26 mouse cellular contexts compared by ENCODE assay signal in the genomic region with DNA sequence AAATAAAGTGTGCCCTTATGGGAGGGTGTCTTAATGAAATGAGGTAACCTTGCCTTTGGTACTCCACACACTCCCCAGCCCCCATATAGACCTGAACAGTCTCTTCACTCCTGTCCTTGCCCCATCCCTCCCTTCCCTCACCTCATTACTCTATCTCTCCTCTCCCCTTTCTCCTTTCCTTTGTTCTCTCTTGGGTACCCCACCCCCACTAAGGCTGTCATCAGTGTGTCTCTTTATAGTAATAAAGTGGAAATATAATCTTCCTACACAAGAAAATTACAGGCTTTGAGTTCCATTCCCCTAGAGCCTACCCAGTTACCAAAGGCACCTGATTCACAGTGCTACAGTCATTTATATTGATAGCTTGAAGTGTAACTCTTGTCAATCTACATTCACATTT.
"Had no signal": no experiment of that assay in that cellular context is flagged by ENCODE, and none has a peak within 500 bp of the region (broad histone marks: within the 10 kb centered on the region; RNA-seq: fewer than 3 reads in every experiment).

No protein-coding gene starts in this region.

- H3K4me1 ChIP-seq: heart, embryonic 15.5 days; hindbrain, embryonic 15.5 days; kidney, embryonic 15.5 days; limb, embryonic 13.5 days; limb, embryonic 15.5 days had no signal

- H3K4me2 ChIP-seq: heart, embryonic 11.5 days; heart, embryonic 13.5 days; heart, embryonic 15.5 days; hindbrain, embryonic 12.5 days; hindbrain, embryonic 15.5 days; kidney, embryonic 15.5 days; limb, embryonic 13.5 days; limb, embryonic 15.5 days; liver, embryonic 12.5 days had no signal

- DNase-seq: gastrocnemius, postnatal 14 days; gastrocnemius, postnatal 36 days; heart, adult 11 months; heart, adult 2 months; heart, postnatal 14 days; heart, postnatal 36 days; kidney, adult 11 months; kidney, adult 2 months; kidney, adult 9 months; kidney, postnatal 14 days; kidney, postnatal 36 days; layer of hippocampus, adult 9-11 months; layer of hippocampus, postnatal 36 days; left cerebral cortex, postnatal 4 days had no signal

- H3K9ac ChIP-seq: heart, embryonic 13.5 days; heart, embryonic 15.5 days; hindbrain, embryonic 12.5 days; hindbrain, embryonic 15.5 days; kidney, embryonic 15.5 days; limb, embryonic 13.5 days; limb, embryonic 15.5 days; liver, embryonic 12.5 days; liver, embryonic 14.5 days had no signal

- H3K36me3 ChIP-seq: heart, embryonic 13.5 days; heart, embryonic 15.5 days; hindbrain, embryonic 12.5 days; hindbrain, embryonic 15.5 days; kidney, embryonic 15.5 days; limb, embryonic 13.5 days; limb, embryonic 15.5 days; liver, embryonic 12.5 days had no signal

- H3K27ac ChIP-seq: heart, adult 2 months; heart, embryonic 13.5 days; heart, embryonic 15.5 days; hindbrain, embryonic 12.5 days; hindbrain, embryonic 15.5 days; kidney, embryonic 15.5 days; kidney, postnatal 0 days; limb, embryonic 13.5 days; limb, embryonic 15.5 days; liver, embryonic 12.5 days; liver, embryonic 14.5 days had no signal

- ATAC-seq: intestine, embryonic 16.5 days; liver, embryonic 12.5 days had no signal

- H3K9me3 ChIP-seq: heart, embryonic 13.5 days; heart, embryonic 15.5 days; hindbrain, embryonic 12.5 days; hindbrain, embryonic 15.5 days; kidney, embryonic 15.5 days; limb, embryonic 13.5 days; limb, embryonic 15.5 days; liver, embryonic 12.5 days had no signal

- H3K27me3 ChIP-seq: heart, embryonic 13.5 days; heart, embryonic 15.5 days; hindbrain, embryonic 12.5 days; hindbrain, embryonic 15.5 days; kidney, embryonic 15.5 days; limb, embryonic 13.5 days; limb, embryonic 15.5 days; liver, embryonic 12.5 days had no signal

- H3K4me3 ChIP-seq: heart, adult 2 months; heart, embryonic 13.5 days; heart, embryonic 15.5 days; hindbrain, embryonic 12.5 days; hindbrain, embryonic 15.5 days; kidney, embryonic 15.5 days; limb, embryonic 13.5 days; limb, embryonic 15.5 days; liver, embryonic 12.5 days had no signal
